Mouse (Mus musculus): ENCODE data around the gene Elmod3.

DNA sequence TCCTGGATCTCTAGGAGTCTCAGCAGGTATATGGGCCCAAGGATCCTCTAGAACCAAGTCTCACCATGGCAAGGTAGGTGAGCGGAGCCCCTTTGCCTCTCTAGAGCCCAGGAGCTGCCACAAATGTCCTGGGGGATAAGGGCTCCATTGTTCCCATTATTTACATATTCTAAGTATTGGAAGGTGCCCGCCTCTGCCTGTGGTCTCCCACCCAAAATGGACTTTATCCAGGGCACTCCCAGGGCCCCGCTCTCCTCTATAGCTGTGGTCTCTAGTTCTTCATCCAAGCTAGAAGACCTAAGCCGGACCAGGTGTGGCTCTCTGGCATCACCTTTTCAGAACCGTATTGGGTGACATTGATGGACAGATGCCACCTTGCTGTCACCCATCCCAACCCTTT lies 76.6 kb downstream of the Elmod3 start, which contains the start of gene Sh2d6:
- TF ChIP-seq MAX (IDR thresholded peaks at IDR 0.05) (no peak), CTCF (IDR thresholded peaks at IDR 0.05; ENCODE audit: control insufficient read depth, insufficient read depth, insufficient read length) (no peak), CEBPB (IDR thresholded peaks at IDR 0.05; ENCODE audit: low read depth) (no peak), MYOD1 (IDR thresholded peaks at IDR 0.05; ENCODE audit: control insufficient read depth, insufficient read length, low read depth) (no peak)

All from C2C12 (cell line).